Mouse (Mus musculus) cerebellum, adult 11 months (tissue): ENCODE results near the gene Pex13.
"Not testable (repeated sequence)": the region's sequence is repeated elsewhere in the genome, so short reads cannot be mapped to it uniquely, and the experiment has no call there.

Experiments used
- DNase-seq: peaks from one replicate; pipeline ENCODE4 v3.0.0; 2022

The Pex13 gene

GRCm38 (mm10) chr11:23634573-23634972 is 31.2 kb downstream of the Pex13 start:
- DNase-seq: peak; percentile 18

- DNase-seq: no peak
Observed at GRCm38 (mm10) chr11:23633879-23634215, 31.9 kb downstream of the Pex13 start.

GRCm38 (mm10) chr11:23632945-23633878 is 32.5 kb downstream of the Pex13 start, which contains the start of gene 0610010F05Rik:
0610010F05Rik (minus strand) TSS chr11:23633639.
- peak; percentile 82 for DNase-seq

- no peak for DNase-seq
Observed at GRCm38 (mm10) chr11:23630664-23631063, 35.1 kb downstream of the Pex13 start.

- DNase-seq: no peak
Observed at GRCm38 (mm10) chr11:23618995-23619394, 46.8 kb downstream of the Pex13 start.

- no peak for DNase-seq
Observed at GRCm38 (mm10) chr11:23614546-23614945, 51.2 kb downstream of the Pex13 start.

GRCm38 (mm10) chr11:23607291-23607690 is 58.5 kb downstream of the Pex13 start:
- not testable (repeated sequence) for DNase-seq
